Mouse (Mus musculus) stomach, postnatal 0 days (tissue): ENCODE measurements around the gene Ttc9.

Source experiments
- CTCF ChIP-seq: IDR thresholded peaks from 2 replicates; pipeline ENCODE4 v1.5.1; 2016; ENCODE audit warnings: antibody characterized with exemption, low read depth, mild to moderate bottlenecking, moderate library complexity
- EP300 ChIP-seq: optimal IDR thresholded peaks from 2 replicates; pipeline ENCODE3; 2016; ENCODE audit warnings: antibody characterized with exemption

- TF ChIP-seq CTCF (no peak), EP300 (peak; percentile 90)
Measured at GRCm38 (mm10) chr12:81712618-81713017, 81.6 kb downstream of the Ttc9 start.
